Mouse (Mus musculus): ENCODE results near the gene Ccdc69. TPM values are rescaled to one million over a fixed set of nuclear protein-coding genes. Genes with fewer than 3 reads are reported as not detected.

Gene Ccdc69
- polyA plus RNA-seq, 1 experiment from 2014 or later = 10.4 TPM

- 81% methylated on average over 2 of the region's 2 CpGs for WGBS
- peaks cover 81% of the 10 kb centered on the region for H3K4me1 ChIP-seq
These were observed 50.6 kb downstream of the Ccdc69 start for GRCm38 (mm10) chr11:55027204-55027855.

GRCm38 (mm10) chr11:55025896-55026295 lies 52.0 kb downstream of the Ccdc69 start:
- no peak for DNase-seq (ENCODE audit: low spot score)
- Histone ChIP-seq H3K4me3 (no peak overlapping the region), H3K36me3 (peaks cover 25% of the 10 kb centered on the region), H3K9me3 (no peaks in the 10 kb centered on the region), H3K27ac (no peak overlapping the region), H3K4me1 (peaks cover 81% of the 10 kb centered on the region), H3K27me3 (ENCODE audit: insufficient read depth, poor library complexity, severe bottlenecking) (no peaks in the 10 kb centered on the region)
- WGBS = 95% methylated on average over 4 of the region's 4 CpGs

More at GRCm38 (mm10) chr11:55027204-55027855, 50.6 kb downstream of the Ccdc69 start:
- Histone ChIP-seq H3K9me3 (no peaks in the 10 kb centered on the region), H3K27me3 (ENCODE audit: insufficient read depth, poor library complexity, severe bottlenecking) (no peaks in the 10 kb centered on the region), H3K36me3 (peaks cover 25% of the 10 kb centered on the region), H3K4me3 (no peak overlapping the region), H3K27ac (no peak overlapping the region)
- DNase-seq (ENCODE audit: low spot score) = no peak

GRCm38 (mm10) chr11:55023583-55023982 lies 54.3 kb downstream of the Ccdc69 start:
- Histone ChIP-seq H3K27ac (peak overlapping the region; percentile 91), H3K4me1 (peaks cover 95% of the 10 kb centered on the region), H3K36me3 (peaks cover 48% of the 10 kb centered on the region), H3K4me3 (peak overlapping the region; percentile 43), H3K27me3 (ENCODE audit: insufficient read depth, poor library complexity, severe bottlenecking) (no peaks in the 10 kb centered on the region), H3K9me3 (no peaks in the 10 kb centered on the region)
- 67% methylated on average over 3 of the region's 3 CpGs for whole genome bisulfite sequencing
- no peak for DNase-seq (ENCODE audit: low spot score)

GRCm38 (mm10) chr11:55023049-55023564 lies 54.8 kb downstream of the Ccdc69 start:
- Histone ChIP-seq H3K4me3 (peak overlapping the region; percentile 43), H3K27me3 (ENCODE audit: insufficient read depth, poor library complexity, severe bottlenecking) (no peaks in the 10 kb centered on the region), H3K36me3 (peaks cover 53% of the 10 kb centered on the region), H3K27ac (peak overlapping the region; percentile 91), H3K4me1 (peaks cover 95% of the 10 kb centered on the region), H3K9me3 (no peaks in the 10 kb centered on the region)
- 3% methylated on average over 10 of the region's 10 CpGs for WGBS
- peak; percentile 93 for DNase-seq (ENCODE audit: low spot score)

GRCm38 (mm10) chr11:55022508-55022907 lies 55.4 kb downstream of the Ccdc69 start:
- Histone ChIP-seq H3K4me3 (peak overlapping the region; percentile 43), H3K27me3 (ENCODE audit: insufficient read depth, poor library complexity, severe bottlenecking) (no peaks in the 10 kb centered on the region), H3K9me3 (no peaks in the 10 kb centered on the region), H3K4me1 (peaks cover 95% of the 10 kb centered on the region), H3K36me3 (peaks cover 58% of the 10 kb centered on the region), H3K27ac (peak overlapping the region; percentile 91)
- DNase-seq (ENCODE audit: low spot score) = no peak
- 53% methylated on average over 5 of the region's 5 CpGs for WGBS

GRCm38 (mm10) chr11:55021859-55022258 lies 56.1 kb downstream of the Ccdc69 start:
- DNase-seq (ENCODE audit: low spot score) = no peak
- no peaks in the 10 kb centered on the region for H3K27me3 ChIP-seq (ENCODE audit: insufficient read depth, poor library complexity, severe bottlenecking)
- H3K27ac ChIP-seq = peak overlapping the region; percentile 91
- 42% methylated on average over 6 of the region's 6 CpGs for WGBS
- no peak overlapping the region for H3K4me3 ChIP-seq
- peaks cover 95% of the 10 kb centered on the region for H3K4me1 ChIP-seq
- peaks cover 60% of the 10 kb centered on the region for H3K36me3 ChIP-seq
- no peaks in the 10 kb centered on the region for H3K9me3 ChIP-seq

GRCm38 (mm10) chr11:55021458-55021857 lies 56.5 kb downstream of the Ccdc69 start:
- H3K9me3 ChIP-seq = no peaks in the 10 kb centered on the region
- H3K36me3 ChIP-seq = peaks cover 59% of the 10 kb centered on the region
- peaks cover 95% of the 10 kb centered on the region for H3K4me1 ChIP-seq
- DNase-seq (ENCODE audit: low spot score) = no peak
- no peak overlapping the region for H3K4me3 ChIP-seq
- H3K27me3 ChIP-seq (ENCODE audit: insufficient read depth, poor library complexity, severe bottlenecking) = no peaks in the 10 kb centered on the region
- peak overlapping the region; percentile 91 for H3K27ac ChIP-seq

GRCm38 (mm10) chr11:55019711-55020110 lies 58.2 kb downstream of the Ccdc69 start:
- Histone ChIP-seq H3K27me3 (ENCODE audit: insufficient read depth, poor library complexity, severe bottlenecking) (no peaks in the 10 kb centered on the region), H3K9me3 (no peaks in the 10 kb centered on the region), H3K36me3 (peaks cover 56% of the 10 kb centered on the region), H3K4me3 (no peak overlapping the region), H3K4me1 (peaks cover 97% of the 10 kb centered on the region), H3K27ac (peak overlapping the region; percentile 67; the same call in 1 of the 2 replicates)
- WGBS = 75% methylated on average over 2 of the region's 2 CpGs
- DNase-seq (ENCODE audit: low spot score) = no peak

GRCm38 (mm10) chr11:55018034-55018433 lies 59.9 kb downstream of the Ccdc69 start:
- no peak for DNase-seq (ENCODE audit: low spot score)
- Histone ChIP-seq H3K9me3 (no peaks in the 10 kb centered on the region), H3K4me1 (peaks cover 86% of the 10 kb centered on the region), H3K27ac (peak overlapping the region; percentile 67), H3K4me3 (no peak overlapping the region), H3K27me3 (ENCODE audit: insufficient read depth, poor library complexity, severe bottlenecking) (no peaks in the 10 kb centered on the region), H3K36me3 (peaks cover 73% of the 10 kb centered on the region)
- WGBS = 61% methylated on average over 6 of the region's 6 CpGs

- peaks cover 80% of the 10 kb centered on the region for H3K4me1 ChIP-seq
- no peak overlapping the region for H3K4me3 ChIP-seq
- DNase-seq (ENCODE audit: low spot score) = no peak
- peaks cover 81% of the 10 kb centered on the region for H3K36me3 ChIP-seq
- 78% methylated on average over 2 of the region's 2 CpGs for WGBS
- no peaks in the 10 kb centered on the region for H3K9me3 ChIP-seq
- H3K27ac ChIP-seq = no peak overlapping the region
- H3K27me3 ChIP-seq (ENCODE audit: insufficient read depth, poor library complexity, severe bottlenecking) = no peaks in the 10 kb centered on the region
These were observed 60.7 kb downstream of the Ccdc69 start for GRCm38 (mm10) chr11:55017201-55017600.

- H3K9me3 ChIP-seq = no peaks in the 10 kb centered on the region
- no peaks in the 10 kb centered on the region for H3K27me3 ChIP-seq (ENCODE audit: insufficient read depth, poor library complexity, severe bottlenecking)
- peak overlapping the region; percentile 79 for H3K27ac ChIP-seq
- H3K4me3 ChIP-seq = no peak overlapping the region
- H3K4me1 ChIP-seq = peaks cover 76% of the 10 kb centered on the region
- DNase-seq (ENCODE audit: low spot score) = no peak
- WGBS = 63% methylated on average over 1 of the region's 1 CpGs
- H3K36me3 ChIP-seq = peaks cover 85% of the 10 kb centered on the region
These were observed 61.2 kb downstream of the Ccdc69 start for GRCm38 (mm10) chr11:55016758-55017157.

- H3K27me3 ChIP-seq (ENCODE audit: insufficient read depth, poor library complexity, severe bottlenecking) = no peaks in the 10 kb centered on the region
- H3K4me1 ChIP-seq = peaks cover 67% of the 10 kb centered on the region
- H3K27ac ChIP-seq = peak overlapping the region; percentile 79
- peak; percentile 83 for DNase-seq (ENCODE audit: low spot score)
- 36% methylated on average over 9 of the region's 9 CpGs for WGBS
- H3K4me3 ChIP-seq = no peak overlapping the region
- H3K9me3 ChIP-seq = no peaks in the 10 kb centered on the region
- H3K36me3 ChIP-seq = peaks cover 89% of the 10 kb centered on the region
These were observed 62.1 kb downstream of the Ccdc69 start for GRCm38 (mm10) chr11:55015831-55016241.

- no peak for DNase-seq (ENCODE audit: low spot score)
- Histone ChIP-seq H3K4me3 (no peak overlapping the region), H3K27me3 (ENCODE audit: insufficient read depth, poor library complexity, severe bottlenecking) (no peaks in the 10 kb centered on the region), H3K36me3 (peaks cover 89% of the 10 kb centered on the region), H3K9me3 (no peaks in the 10 kb centered on the region), H3K27ac (peak overlapping the region; percentile 79), H3K4me1 (peaks cover 62% of the 10 kb centered on the region)
- WGBS = 70% methylated on average over 3 of the region's 3 CpGs
These were observed 62.7 kb downstream of the Ccdc69 start for GRCm38 (mm10) chr11:55015264-55015663.

Data from heart, embryonic 10.5 days (tissue).